Mouse (Mus musculus): Measurements from ENCODE around the gene Fbxo41.
A peak's percentile ranks its signal among the peaks of the same experiment; 100 is the strongest.
"Not testable (repeated sequence)": the region's sequence is repeated elsewhere in the genome, so short reads cannot be mapped to it uniquely, and the experiment has no call there.

The Fbxo41 gene

DNA sequence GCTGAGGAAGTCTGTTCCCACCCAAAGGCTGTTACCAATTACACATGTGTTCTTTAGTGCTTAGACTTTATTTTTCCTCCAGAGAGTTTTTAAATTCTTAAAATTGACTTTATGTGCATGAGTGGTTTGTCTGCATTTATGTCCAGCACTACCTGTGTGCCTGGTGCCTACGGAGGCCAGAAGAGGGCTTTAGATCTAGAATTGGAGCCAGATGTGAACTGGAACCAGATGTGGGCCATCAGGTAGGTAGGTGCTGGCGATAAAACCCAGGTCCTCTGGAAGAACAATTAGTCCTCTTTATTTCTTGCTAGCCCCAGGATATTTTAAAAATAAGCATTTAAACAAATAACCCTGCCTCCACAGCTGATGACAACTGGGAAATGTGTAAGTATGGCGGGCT lies 11.2 kb downstream of the Fbxo41 start:
- DNase-seq (ENCODE audit: low read depth, low spot score), result no peak

DNA sequence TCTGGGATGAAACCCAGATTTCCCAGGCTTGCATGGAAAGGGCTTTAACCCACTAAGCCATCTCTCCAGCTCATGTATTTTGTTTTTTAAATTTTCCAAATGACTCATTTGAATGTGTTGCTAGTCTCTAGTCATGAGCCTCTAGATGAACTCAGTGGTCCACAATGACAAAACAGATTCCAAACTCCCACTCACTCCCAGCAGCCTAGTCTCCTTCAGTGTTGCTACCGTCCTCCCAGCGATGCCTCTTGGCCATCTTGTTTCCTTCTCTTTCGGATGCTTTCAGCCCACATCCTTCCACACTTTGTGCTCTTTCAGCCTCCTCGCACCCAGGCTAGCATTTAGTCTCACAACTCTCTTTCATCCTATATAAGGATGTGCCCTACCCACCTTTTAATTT lies 12.5 kb downstream of the Fbxo41 start:
- DNase-seq (ENCODE audit: low read depth, low spot score), result no peak

DNA sequence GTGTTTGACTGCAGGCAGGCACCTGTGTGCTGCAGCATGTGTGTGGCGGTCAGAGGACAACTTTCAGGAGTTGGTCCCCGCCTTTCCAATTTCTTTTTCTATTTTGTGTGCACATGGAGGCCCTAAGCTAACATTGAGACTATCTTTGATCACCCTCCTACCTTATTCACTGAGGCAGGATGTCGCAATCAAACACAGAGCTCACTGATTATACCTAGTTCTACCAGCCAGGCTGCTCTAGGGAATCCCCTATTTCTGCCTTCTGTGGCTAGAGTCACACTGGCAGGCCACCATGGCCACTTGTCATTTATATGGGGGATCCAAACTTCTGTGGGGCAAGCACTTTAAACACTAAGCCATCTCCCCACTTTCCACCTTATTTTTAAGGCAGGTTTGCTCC lies 13.1 kb downstream of the Fbxo41 start:
- no peak for DNase-seq (ENCODE audit: low read depth, low spot score)

DNA sequence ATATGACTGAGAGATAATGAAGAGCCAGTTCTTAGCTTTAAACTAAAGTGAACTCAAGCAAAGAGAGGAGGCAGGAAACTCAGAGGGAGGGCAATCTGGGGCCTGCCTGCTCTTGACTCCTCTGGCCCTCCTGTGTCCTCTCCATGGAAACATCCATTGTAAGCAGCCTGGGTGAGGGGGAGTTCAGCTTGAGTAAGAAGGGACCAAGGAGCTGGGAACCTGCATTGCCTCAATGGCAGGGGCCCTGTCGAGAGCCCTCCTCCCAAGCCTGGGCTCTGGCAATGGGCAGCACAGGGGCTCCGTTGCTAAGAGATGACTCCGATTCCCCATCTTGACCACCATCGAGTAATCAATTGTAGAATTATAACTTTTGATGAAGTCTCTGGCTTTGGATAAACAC lies 14.3 kb downstream of the Fbxo41 start:
- DNase-seq (ENCODE audit: low read depth, low spot score), result no peak

DNA sequence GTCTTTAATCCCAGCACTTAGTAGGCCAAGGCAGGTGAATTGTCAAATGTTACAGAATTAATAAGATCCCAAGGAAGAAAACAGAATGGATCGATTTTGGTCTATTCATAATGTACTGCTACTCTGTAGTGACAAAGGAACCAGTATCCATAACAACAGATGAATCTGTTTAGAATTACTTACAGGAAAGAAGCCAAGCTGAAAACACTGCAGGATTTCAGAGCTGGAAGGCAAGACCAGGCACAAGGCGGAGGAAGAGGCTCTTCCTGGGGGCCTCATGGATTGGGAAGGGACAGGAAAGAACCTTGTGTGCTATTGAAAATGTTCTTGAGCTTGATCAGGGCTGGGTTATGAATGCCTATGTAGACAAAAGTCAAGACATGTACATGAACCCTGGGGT lies 17.1 kb downstream of the Fbxo41 start:
- no peak for DNase-seq (ENCODE audit: low read depth, low spot score)

DNA sequence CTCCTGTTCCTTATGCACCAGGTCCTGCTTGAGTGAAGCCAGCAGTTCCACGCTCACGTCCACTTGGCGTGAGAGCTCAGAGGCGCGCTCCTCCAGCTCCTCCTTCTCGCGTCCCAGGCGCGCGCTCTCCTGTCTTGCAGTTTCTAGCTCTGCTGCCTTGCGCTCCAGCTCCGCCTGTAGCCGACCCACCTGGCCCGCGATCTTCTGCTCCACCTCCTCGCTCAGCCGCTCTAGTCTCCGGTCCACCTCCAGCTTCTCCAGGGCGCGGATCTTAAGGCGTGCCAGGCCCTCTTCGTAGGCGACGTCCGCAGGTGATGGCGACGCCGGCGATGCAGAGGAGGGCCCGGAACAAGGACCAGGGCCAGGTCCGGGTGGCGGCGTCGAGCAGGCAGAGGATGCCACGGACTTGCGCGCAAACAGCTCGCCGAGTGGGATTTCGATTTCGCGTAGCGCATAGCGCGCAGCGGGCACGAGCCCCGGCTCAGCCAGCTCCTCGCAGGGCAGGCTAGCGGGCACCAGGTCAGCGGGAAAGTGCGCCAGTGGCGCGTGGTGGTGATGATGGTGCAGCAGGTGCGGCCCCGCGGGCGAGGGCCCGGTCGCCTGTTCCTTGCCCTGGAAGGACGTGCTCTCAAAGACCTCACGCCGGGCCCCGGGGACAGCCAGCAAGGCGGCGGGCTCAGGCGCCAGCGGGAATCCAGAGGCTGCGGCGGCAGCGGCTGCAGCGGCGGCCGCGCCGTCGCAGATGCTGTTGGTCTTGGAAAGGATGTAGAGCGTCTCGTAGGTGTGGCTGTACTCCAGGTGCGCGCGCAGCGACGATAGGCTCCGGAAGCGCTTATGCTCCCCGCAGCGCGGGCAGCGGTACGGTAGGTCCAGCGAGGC lies 18.7 kb downstream of the Fbxo41 start:
- DNase-seq (ENCODE audit: low read depth, low spot score), result peak; percentile 67

DNA sequence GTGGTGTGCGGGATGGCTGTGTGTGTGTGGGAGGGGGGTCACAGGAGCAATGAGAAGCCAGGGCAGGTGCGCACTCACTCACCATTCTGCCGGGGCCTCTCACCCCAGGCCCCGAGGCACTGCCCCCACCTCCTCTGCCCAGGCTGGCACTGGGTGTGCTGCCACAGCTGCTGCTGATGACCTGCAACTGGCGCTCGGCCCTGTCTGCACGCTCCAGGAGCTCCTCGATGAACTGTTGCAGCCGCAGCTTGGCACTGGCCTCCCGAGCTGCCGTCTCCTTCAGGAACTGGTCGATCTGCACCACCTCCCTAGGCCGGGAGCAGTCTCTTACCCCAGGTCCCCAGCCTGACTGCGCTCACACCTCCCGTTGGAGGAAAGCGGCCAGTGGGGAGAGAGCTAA lies 22.1 kb downstream of the Fbxo41 start:
- DNase-seq (ENCODE audit: low read depth, low spot score), result no peak

DNA sequence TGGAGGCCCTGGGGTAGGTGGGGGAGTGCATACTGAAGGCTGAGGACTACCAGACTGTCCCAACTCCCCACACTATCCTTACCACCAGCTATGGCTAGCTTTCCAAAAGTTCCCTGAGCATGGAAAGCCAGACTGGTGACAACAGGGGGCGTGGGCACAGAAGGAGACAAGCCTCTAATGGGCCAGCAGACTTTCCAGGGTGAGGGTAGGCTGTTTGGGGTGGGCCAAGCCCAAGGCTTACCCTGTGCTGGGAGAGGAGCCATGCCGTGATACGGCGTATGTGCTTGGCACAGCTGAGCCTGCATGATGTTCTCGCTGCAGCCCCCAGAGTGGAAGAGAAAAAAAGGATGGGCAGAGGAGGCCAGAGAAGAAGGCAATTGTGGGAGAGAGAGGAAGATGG lies 22.8 kb downstream of the Fbxo41 start:
- no peak for DNase-seq (ENCODE audit: low read depth, low spot score)

DNA sequence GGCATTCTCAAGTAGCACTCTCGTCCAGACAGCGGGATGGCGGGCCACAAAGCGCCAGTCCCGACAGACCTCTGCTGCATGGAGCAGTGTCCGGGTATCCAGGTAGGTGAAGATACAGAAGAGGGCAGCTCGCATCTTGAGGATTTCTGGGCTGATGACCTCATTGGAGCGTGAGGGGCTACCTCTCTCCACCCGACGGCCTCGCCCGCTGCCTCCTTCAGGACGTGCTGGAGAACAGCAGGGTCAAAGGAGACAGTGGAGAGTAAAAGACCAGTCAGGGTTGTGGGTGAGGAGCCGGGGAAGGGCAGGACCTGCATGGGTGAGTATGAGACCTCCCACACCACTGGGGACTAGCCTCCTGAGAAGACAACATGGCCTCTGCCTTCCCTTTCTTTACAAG lies 24.4 kb downstream of the Fbxo41 start:
- peak; percentile 55 for DNase-seq (ENCODE audit: low read depth, low spot score)

DNA sequence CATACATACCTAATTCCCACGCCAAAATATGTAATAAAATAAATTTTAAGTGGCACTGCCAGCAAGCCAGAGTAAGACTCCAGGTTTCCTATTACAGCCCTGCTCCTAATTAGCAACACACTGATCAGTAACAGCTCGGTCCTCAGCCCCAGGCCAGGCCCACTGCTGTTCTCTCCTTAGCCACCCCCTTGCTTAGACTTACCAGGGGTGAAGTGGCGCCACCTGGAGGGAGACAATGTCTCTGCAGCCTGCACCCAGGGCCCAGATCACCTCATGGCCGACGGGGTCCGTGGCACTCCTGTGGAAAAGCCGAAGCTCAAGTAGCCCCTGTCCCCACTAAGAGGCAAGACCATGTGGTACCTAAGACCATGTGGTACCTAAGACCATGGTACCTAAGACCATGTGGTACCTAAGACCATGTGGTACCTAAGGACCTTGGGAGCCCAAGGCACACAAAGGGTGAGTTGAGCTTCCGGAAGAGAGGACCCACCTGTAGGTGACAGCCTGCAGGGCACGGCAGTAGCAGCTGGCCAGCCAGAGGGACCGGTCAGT lies 25.4 kb downstream of the Fbxo41 start:
- DNase-seq (ENCODE audit: low read depth, low spot score), result peak; percentile 87

DNA sequence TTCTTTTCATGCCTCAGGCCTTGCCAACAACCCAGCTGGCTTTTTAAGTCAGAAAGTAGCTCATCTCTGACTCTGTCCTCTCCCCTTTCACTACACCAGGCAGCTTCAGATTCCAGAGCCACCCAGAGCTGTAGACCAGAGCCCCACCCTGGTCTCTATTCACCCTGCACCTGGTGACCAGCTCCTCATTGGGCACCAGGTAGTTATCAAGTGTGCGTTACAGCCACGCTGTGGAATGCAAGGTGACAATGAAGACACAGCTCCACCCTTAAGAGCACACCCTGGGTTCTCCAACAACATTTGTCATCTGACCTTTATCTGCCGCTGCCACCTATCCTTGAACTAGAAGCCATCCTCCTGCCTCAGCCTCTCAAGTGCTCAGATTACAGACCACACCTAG lies 27.2 kb downstream of the Fbxo41 start:
- DNase-seq (ENCODE audit: low read depth, low spot score), result peak; percentile 65

DNA sequence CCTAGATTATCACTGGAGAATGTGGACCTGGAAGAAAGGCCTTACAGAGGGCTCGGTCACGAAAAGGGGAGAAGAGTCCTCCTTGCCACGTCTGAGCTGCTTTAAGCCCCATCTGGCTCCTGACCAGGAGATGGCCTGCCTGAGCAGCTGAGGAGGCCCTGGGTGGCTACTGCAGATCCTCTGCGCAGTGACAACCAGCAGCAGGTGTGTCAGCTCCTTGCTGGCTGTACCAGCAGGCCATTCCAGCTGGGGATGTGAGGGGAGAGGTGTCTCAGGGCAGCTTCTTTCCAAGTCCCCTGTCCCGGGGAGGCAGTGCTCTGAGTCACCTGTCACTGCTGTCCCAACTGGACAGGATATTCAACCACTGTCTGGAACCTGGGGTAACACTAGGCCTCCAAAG lies 30.3 kb downstream of the Fbxo41 start:
- no peak for DNase-seq (ENCODE audit: low read depth, low spot score)

DNA sequence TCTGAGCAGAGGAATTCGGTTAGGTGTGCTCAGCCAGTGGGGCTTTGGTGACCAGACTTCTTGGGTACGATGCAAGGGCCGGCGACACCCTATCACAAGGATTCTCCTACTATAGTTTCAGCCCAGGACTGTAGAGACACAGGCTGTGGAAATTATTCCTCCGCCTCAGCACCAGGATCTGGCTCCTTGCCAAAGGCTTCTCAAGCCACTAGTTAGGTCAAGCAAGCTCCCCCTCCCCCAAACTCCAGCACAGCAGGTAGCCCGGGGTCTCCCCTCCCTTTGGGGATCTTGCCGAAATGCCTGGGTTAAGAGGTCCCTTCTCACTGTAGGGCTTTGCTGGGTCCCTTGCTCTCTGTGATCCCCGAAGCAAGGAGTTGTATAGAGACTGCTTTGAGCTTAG lies 30.8 kb downstream of the Fbxo41 start:
- no peak for DNase-seq (ENCODE audit: low read depth, low spot score)

DNA sequence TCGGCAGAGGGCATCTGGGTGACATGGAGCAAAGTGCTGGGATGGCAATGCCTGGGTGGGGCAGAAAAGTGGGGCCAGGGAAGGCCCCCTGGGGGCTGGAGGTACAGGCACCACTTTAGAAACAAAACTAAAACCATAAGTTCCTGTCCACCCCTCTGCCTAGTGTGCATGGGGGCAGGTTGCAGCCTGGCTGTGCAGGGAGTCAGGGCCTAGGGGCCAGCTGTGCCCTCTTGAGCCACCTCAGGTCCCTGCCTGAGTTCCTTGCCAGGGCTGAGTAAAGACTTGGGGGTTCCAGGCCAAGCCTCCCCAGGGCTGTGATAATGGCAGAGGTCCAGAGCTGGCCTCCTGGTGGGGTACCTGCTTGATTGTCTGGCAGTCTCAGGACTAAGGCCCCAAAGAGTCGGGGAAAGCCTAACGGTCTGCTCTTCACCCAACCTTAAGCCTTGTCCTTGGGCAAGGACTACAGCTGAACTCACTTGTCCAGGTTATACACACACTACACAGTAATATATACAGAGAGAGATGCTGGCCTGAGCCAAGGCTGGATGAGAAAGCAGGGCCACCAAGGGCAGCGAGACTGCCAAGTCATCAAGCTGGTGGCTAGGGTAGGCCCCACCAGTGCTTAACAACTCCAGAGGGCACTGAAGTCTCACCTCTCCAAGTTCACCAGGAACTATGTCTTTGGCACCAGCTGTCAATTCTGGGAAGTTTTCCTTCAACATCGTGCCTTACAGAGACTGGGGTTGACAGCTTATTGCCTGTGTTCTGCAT lies 32.9 kb downstream of the Fbxo41 start:
- no peak for DNase-seq (ENCODE audit: low read depth, low spot score)

DNA sequence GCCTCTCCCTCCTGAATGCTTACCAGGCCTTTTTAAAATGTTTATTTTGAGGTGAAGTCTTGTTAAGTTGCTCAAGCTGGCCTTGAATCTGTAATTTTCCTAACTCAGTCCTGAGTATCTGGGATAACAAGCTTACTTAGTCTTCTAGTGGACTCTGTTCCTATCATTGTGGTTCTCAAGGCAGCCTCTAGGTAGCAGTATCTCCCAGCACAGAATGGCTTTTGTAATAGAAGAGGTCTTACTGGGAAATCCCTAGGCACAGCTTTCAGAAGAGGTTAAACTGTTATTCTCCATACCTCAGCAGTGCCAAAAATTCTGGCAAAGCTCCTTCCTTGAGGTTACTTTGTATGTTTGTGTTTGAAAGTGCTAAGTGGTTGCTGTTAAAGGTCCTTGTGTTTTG lies 37.4 kb downstream of the Fbxo41 start:
- peak; percentile 40 for DNase-seq (ENCODE audit: low read depth, low spot score)

DNA sequence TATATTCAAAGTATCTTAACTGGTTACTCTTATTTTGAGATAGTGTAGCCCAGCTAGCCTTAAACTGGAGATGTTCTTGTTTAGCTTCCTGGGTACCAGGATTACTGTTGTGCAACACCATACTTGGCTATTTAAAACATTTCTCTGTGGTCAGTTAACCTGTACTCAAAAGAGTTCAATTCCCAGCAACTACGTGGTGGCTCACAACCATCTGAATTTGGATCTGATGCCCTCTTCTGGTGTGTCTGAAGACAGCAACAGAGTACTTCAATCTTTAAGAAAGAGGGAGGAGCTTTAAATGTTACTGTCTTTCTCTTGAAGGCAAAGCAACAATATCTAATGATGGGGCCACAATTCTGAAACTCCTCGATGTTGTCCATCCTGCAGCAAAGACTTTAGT lies 43.2 kb downstream of the Fbxo41 start:
- no peak for DNase-seq (ENCODE audit: low read depth, low spot score)

DNA sequence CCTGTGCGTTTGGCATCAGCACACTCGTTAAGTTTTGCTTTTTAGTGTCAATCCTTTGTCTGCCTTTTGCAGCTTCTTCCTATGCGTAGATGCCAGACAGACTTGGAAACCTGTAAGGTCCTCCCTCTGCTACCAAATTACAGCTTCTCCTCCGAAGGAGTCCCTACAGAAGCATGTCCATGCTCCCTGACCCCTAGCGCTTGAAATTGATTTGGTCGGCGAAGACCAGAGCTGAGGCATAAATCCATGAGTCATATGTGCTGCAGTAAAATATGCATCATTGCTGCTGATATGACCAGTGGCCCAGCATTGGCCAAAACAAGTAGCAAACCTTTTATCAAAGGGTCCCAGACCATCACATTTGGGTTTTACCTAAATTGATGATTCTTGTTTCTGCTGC lies 50.0 kb downstream of the Fbxo41 start:
- no peak for DNase-seq (ENCODE audit: low read depth, low spot score)

DNA sequence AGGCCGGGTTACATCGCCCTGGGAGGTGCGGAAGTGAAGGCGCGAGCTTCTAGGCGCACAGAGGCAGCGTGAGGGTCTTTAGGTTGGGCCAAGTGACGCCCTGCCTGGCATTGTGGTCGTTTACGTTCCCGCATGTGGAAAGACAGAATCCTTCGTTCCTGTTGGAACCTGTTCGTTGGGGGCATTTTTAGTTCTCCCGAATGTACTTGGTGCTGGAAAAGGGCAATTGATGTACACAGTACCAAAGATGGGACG lies 50.5 kb downstream of the Fbxo41 start:
- no peak for DNase-seq (ENCODE audit: low read depth, low spot score)

DNA sequence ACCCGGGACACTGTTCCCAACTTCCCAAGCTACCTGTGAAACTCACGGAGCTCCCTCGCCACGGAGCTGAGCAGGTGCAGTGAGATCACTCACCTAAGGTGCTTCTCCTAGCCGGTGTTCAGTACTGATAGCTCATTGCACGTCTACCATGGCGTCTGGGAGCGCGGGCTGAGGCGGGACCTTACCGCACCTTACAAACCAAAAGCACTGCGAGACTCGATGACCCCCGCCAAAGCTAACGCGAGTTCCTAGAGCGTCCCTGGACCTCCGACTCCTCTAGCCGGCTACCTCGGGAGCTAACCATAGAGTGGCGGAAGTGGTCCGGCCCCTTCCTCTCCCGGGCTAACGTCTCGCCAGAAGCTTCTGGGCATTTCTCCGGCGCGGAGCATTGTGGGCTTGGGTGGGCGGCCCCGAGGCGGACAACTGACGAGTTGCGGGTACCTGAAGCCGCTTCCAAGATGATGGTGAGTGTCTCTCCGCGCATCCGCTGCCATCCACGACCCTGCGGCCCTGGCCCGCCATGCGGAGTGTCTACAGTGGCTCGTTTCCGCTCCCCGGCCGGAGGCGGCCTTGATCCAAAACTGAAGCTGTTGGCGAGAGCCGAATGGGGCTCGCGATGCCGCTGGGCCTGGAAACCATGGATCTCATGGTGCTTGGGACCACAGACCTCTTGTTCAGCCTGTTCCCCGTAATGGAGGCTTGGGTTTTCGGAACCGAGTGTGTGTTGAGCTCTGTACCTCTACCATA lies 51.0 kb downstream of the Fbxo41 start, which contains the start of gene Pradc1:
Gene Pradc1 (minus strand): TSS at position 307 of the 747 bp plus-strand sequence.
- DNase-seq (ENCODE audit: low read depth, low spot score), result peak; percentile 99

DNA sequence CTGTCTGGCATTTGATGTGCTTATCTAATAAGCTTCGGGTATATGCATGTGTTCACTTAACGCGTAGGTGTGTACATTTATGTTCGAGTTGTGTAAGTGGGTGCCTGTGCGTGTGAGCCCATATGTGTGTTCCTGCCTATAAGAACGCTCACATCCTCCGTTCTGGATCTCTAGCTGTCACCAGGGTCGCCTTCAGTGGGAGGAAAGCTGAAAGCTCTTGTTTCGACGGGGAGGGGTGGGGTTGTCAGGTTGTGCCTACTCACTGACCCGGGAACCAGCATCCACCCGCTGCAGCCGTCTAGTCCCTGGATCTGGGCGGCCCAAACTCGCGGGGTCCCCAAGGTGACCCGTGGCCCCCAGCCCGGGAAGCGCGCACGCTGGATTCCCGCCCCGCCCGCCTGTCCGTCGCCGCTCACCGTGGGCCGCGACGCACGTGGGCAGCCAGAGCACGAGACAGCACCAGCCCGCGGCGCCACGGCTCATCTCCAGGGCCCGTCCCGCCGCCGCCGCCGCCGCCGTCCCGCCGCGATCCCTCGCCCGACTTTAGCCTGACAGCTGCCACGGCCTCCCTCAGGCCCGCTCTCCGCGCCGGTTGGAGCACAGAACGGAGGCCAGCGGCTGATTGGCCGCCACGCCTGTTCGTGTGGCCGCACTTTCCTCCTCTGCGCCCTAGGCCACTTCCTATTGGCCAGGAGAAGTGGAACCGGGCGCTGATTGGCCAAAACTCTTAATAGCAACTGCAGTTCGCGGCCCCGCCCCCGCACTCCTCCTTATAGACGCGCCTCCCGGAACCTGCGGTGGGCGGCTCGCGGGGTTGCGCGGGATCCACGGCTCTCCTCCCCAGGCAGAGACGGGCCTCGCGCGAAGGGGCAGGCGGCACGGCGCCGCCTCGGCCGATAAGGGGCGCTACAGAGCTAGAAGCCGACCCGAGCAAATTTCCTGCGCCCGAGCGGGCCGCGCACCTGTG lies 51.8 kb downstream of the Fbxo41 start, which contains the start of gene Cct7:
Gene Cct7 (plus strand): TSS at position 818 of the 967 bp plus-strand sequence.
- DNase-seq (ENCODE audit: low read depth, low spot score), result peak; percentile 100

DNA sequence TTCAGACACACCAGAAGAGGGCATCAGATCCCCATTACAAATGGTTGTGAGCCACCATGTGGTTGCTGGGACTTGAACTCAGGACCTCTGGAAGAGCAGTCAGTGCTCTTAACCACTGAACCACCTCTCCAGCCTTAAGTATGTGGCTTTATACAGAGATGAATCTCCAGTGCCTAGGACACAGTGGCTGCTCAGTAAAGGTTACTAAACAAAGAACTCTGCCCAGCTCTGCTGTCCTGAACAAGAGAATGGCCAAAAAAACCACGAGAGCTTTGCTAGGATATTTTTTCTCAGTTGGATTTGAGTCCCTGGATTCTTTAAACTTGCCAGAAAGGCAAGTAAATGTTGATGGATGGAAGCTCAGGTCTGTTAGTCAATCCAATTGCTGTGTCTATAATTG lies 52.7 kb downstream of the Fbxo41 start:
- not testable (repeated sequence) for DNase-seq (ENCODE audit: low read depth, low spot score)
